Mouse (Mus musculus): Measurements from ENCODE around the gene Tulp1.

DNA sequence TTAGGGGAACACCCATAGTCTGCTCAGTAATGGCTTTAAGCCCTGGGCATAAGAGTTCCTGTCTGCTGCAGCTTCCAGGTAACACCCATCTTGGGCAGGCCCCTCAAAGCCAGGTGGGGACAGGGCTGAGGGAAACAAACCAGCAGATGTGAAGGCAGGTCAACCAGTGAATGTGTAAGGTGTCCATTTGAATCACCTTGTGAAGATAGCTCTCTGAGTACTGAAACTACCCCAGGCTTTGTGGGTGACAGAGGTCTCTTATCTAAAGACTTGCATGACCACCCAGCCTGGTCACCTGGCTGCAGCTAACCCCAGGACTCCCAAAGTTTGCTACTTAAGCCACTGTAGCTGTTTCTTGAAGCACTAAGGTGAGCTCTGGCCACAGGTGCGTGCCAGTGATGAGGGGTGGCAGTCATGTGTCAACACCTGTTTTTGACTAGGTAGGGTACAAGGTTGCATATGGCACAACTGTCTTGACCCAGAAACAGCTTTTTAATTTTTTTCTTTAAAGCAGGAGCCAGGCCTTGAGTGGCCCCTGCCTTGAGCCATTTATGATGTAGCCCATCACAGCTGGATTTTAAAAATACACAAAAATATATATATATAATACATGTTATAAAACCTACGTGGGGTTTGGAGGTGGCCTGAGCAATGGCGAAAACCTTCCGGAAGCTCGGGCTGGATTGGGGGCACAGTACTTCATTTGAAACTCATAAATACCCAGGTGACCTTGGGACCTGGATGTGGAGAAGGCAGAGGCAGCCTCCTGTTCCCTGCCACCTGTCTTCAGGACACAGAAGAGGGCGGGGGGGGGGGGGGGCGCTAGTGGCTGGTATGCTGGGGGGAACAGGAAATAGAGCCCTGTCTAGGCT lies 33.5 kb downstream of the Tulp1 start:
- TF ChIP-seq CTCF (IDR thresholded peaks at IDR 0.05; ENCODE audit: low read depth, low read length) (no peak), POLR2A (IDR thresholded peaks at IDR 0.05; ENCODE audit: extremely low read depth, insufficient read depth, low read length) (no peak)

Data from liver, adult 2 months (tissue).